Mouse (Mus musculus) embryonic facial prominence, embryonic 12.5 days (tissue): ENCODE results near the gene Ift122. TPM values are rescaled to one million over a fixed set of nuclear protein-coding genes. Genes with fewer than 3 reads are reported as not detected.

Experiments
- ATAC-seq: fragments of 200-750 bp; cut with Nextera tagmentation; 2 replicates; pipeline ENCODE4 v1.8.0; 2017; ENCODE audit not compliant: insufficient number of reproducible peaks, insufficient read depth, low FRiP score, low TSS enrichment
- H3K27ac ChIP-seq: fragments of 300-500 bp; sonication (generic); 2 replicates; pipeline ENCODE4 v1.5.1; 2016; ENCODE audit warnings: mild to moderate bottlenecking
- H3K27me3 ChIP-seq: fragments of 300-500 bp; sonication (generic); 2 replicates; pipeline ENCODE4 v1.6.1; 2016; ENCODE audit warnings: mild to moderate bottlenecking, moderate library complexity
- H3K36me3 ChIP-seq: fragments of 300-500 bp; sonication (generic); 2 replicates; pipeline ENCODE4 v1.6.1; 2016; ENCODE audit warnings: mild to moderate bottlenecking
- H3K4me1 ChIP-seq: fragments of 300-500 bp; sonication (generic); 2 replicates; pipeline ENCODE4 v1.6.1; 2016
- H3K4me2 ChIP-seq: fragments of 300-500 bp; sonication (generic); replicated peaks from 2 replicates; pipeline ENCODE4 v1.6.1; 2016; ENCODE audit warnings: mild to moderate bottlenecking, moderate library complexity
- H3K4me3 ChIP-seq: fragments of 300-500 bp; sonication (generic); 2 replicates; pipeline ENCODE4 v1.5.1; 2016; ENCODE audit warnings: mild to moderate bottlenecking
- H3K9ac ChIP-seq: fragments of 300-500 bp; sonication (generic); 2 replicates; pipeline ENCODE4 v1.6.1; 2016; ENCODE audit warnings: mild to moderate bottlenecking, moderate library complexity
- H3K9me3 ChIP-seq: fragments of 300-500 bp; sonication (generic); 2 replicates; pipeline ENCODE4 v1.6.1; 2016; ENCODE audit warnings: mild to moderate bottlenecking, moderate library complexity
- WGBS: fragments of 180-500 bp; shearing (Covaris S2); methylation state at CpG from one replicate; pipeline ENCODE4 v1.1.7; 2016; 5-methylcytosine and 5-hydroxymethylcytosine counted together
- polyA plus RNA-seq: library from polyadenylated mRNA; unstranded; fragments of >200 nt; fragmentation: Nextera tagmentation; extraction: Ambion mirVana; gene quantifications from 2 replicates; pipeline ENCODE4 v1.2.1, GENCODE M21; 2016

Ift122 gene
- polyA plus RNA-seq = 30.7 and 33.4 TPM in 2 replicates

DNA sequence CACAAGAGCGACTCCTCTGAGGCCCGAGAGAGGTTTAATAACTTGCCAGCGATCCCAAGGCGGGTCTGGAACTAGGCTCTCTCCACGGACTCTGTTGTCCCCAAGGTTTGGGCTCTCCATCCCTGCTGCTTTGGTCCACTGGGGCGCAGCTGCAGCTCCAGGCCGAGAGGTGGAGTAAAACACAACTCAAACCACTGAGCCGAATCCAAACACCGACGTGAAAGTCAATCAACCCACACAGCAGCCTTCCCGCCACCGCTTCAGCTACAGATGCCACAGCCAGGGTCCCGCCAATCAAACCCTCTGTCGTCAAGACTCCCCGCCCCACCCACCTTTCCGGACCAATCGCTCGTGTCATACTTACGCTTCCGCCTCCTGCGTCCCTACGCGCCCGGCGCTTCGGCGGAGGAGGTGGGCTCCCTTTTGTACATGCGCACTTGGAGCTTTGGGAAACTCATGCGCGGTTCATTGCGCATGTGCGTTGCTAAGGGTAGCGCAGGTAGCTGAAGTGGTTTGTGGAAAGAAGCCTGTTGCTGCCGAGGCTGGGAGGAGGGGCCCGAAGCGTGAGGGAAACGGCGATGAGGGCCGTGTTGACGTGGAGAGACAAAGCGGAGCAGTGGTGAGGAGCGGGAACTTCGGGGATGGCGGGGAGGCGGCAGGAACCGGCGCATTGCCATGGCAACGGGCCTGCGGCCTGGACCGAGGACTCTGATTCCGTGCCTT, at the start of gene Ift122, which contains the start of gene Mbd4:
TSS of gene Ift122 (plus strand) at position 380 of the 723 bp plus-strand sequence.
TSS of gene Mbd4 (minus strand) at position 281 of the 723 bp plus-strand sequence.
- peak within 1 kb of the TSS; percentile 92 for H3K27ac ChIP-seq
- H3K4me1 ChIP-seq = peaks cover 14% of the 10 kb centered on the region; the same call in 1 of the 2 replicates
- WGBS = under 1% methylated on average over 51 of the region's 51 CpGs
- H3K9me3 ChIP-seq = no peaks in the 10 kb centered on the region
- peaks cover 19% of the 10 kb centered on the region for H3K36me3 ChIP-seq
- H3K9ac ChIP-seq = peak within 1 kb of the TSS; percentile 74
- H3K27me3 ChIP-seq = no peaks in the 10 kb centered on the region
- peak; percentile 97 for ATAC-seq
- peak within 1 kb of the TSS; percentile 74 for H3K4me2 ChIP-seq
- peak within 1 kb of the TSS; percentile 64 for H3K4me3 ChIP-seq

- Histone ChIP-seq H3K27ac (no peak overlapping the region), H3K9me3 (no peaks in the 10 kb centered on the region), H3K4me2 (no peak overlapping the region), H3K4me1 (peaks cover 18% of the 10 kb centered on the region), H3K27me3 (no peaks in the 10 kb centered on the region), H3K9ac (no peak overlapping the region), H3K36me3 (peaks cover 82% of the 10 kb centered on the region), H3K4me3 (no peak overlapping the region)
- WGBS = 41% methylated on average over 16 of the region's 16 CpGs
- ATAC-seq = no peak
These were observed 49.5 kb upstream of the Ift122 start for GRCm38 (mm10) chr6:115803541-115804382.

DNA sequence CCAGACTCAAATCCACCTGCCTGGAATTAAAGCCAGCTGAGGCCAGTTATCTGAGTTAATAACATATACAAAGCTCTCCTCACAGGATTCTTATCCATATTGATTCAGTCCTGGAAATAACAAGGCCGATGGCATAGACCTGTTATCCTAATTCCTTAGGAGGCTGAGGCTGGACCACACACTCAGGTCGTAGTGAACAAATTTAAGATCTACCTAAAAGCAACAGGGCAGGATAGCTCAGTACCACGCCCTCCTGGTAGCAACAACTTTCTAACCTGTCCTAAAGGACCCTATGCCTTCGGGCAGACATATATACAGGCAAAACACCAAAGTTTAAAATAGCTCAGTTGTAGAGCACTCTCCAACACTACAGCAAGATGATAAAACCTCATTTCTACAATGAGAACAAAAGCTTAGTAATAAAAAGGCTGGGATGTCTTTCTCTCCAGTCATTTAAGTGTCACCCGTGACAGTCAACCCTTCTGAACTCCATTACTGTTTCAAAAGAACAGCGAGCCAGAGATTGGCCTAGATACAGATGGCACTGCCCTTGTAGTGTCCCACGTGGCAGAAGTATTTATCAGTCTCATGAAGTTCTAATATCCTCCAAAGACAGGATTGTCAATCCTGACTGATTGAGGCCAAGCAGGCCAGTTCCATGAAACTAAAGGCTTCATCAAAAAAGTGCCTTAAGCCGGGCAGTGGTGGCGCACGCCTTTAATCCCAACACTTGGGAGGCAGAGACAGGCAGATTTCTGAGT, 48.7 kb upstream of the Ift122 start:
- 67% methylated on average over 10 of the region's 10 CpGs for WGBS
- H3K9me3 ChIP-seq = no peaks in the 10 kb centered on the region
- H3K36me3 ChIP-seq = peaks cover 73% of the 10 kb centered on the region

GRCm38 (mm10) chr6:115807464-115808195, 45.6 kb upstream of the Ift122 start:
- Histone ChIP-seq H3K4me3 (peak overlapping the region; percentile 99), H3K4me2 (peak overlapping the region; percentile 93), H3K9me3 (no peaks in the 10 kb centered on the region), H3K36me3 (peaks cover 45% of the 10 kb centered on the region), H3K9ac (peak overlapping the region; percentile 99), H3K27me3 (no peaks in the 10 kb centered on the region), H3K4me1 (peaks cover 18% of the 10 kb centered on the region), H3K27ac (peak overlapping the region; percentile 98)
- 5% methylated on average over 15 of the region's 15 CpGs for WGBS
- no peak for ATAC-seq

More for the DNA sequence above, 48.7 kb upstream of the Ift122 start:
- no peak for ATAC-seq
- H3K4me1 ChIP-seq = peaks cover 18% of the 10 kb centered on the region
- H3K9ac ChIP-seq = no peak overlapping the region
- no peak overlapping the region for H3K4me2 ChIP-seq
- no peak overlapping the region for H3K27ac ChIP-seq
- no peaks in the 10 kb centered on the region for H3K27me3 ChIP-seq
- H3K4me3 ChIP-seq = no peak overlapping the region

DNA sequence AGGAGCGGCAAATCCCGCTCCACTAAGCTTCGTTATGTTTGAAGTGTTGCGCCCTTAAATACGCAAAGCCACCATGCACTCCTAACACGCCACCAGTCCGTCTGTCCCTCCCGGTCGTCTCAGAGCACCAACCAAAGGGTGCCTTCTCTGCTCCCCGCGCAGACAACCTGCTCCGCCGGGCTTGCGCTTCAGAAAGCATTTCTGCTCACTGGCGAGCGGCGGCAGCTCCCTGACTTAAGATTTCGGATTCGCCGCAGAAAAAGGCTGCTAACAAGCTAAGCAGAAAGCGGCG, 45.1 kb upstream of the Ift122 start:
- Histone ChIP-seq H3K4me2 (peak overlapping the region; percentile 93), H3K27me3 (no peaks in the 10 kb centered on the region), H3K4me1 (peaks cover 18% of the 10 kb centered on the region), H3K4me3 (peak overlapping the region; percentile 99), H3K9ac (peak overlapping the region; percentile 99), H3K27ac (peak overlapping the region; percentile 98), H3K9me3 (no peaks in the 10 kb centered on the region), H3K36me3 (peaks cover 41% of the 10 kb centered on the region)
- WGBS = under 1% methylated on average over 22 of the region's 22 CpGs
- ATAC-seq = no peak

DNA sequence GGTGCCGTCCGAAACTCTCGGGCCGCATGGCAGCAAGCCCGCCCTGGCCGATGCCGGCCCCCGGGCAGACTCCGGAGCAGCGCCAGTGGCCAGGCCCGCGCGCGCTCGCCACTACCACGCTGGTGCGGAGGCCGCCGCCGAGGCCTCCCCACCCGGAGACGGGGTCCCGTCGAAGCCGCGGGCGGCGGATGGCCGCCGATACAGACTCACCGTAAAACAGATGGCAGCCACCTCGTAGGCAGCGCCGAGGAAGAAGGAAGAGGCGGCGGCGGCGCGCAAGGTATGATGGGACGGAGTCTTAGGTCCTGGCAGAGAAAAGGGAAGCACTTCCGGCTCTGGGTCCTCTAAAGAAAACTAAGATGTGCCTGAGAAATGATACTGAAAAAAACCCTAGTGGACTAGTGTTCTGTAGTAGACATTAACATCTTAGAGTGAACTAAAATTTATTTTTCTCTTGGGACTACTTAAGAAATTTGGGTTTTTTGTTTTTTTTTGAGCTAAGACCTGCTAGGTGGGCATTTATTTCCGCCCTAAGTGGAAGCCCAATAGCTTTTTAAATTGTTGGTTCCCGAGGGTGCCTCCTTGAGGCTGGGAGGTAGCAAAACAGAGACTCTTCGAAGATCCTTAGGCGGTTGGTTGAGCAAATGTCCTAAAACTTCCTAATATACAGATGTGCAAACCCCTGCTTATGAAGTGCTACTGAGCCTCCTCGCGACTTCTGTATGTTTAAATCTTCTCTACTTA, 44.6 kb upstream of the Ift122 start, which contains the start of gene Rpl32:
TSS of gene Rpl32 (minus strand) at position 260 of the 744 bp plus-strand sequence.
- Histone ChIP-seq H3K9ac (peak within 1 kb of the TSS; percentile 99), H3K27me3 (no peaks in the 10 kb centered on the region), H3K4me1 (peaks cover 18% of the 10 kb centered on the region), H3K27ac (peak within 1 kb of the TSS; percentile 98), H3K36me3 (peaks cover 38% of the 10 kb centered on the region), H3K4me3 (peak within 1 kb of the TSS; percentile 99), H3K4me2 (peak within 1 kb of the TSS; percentile 93), H3K9me3 (no peaks in the 10 kb centered on the region)
- ATAC-seq = peak; percentile 75; the same call in 1 of the 2 replicates
- under 1% methylated on average over 47 of the region's 47 CpGs for WGBS

- no peak overlapping the region for H3K4me2 ChIP-seq
- no peak overlapping the region for H3K9ac ChIP-seq
- no peaks in the 10 kb centered on the region for H3K9me3 ChIP-seq
- peaks cover 10% of the 10 kb centered on the region for H3K36me3 ChIP-seq
- 63% methylated on average over 8 of the region's 8 CpGs for WGBS
- H3K4me1 ChIP-seq = peaks cover 9% of the 10 kb centered on the region
- H3K27me3 ChIP-seq = no peaks in the 10 kb centered on the region
- no peak overlapping the region for H3K27ac ChIP-seq
- no peak overlapping the region for H3K4me3 ChIP-seq
- ATAC-seq = no peak
These were observed 41.7 kb upstream of the Ift122 start for GRCm38 (mm10) chr6:115811606-115812005.

DNA sequence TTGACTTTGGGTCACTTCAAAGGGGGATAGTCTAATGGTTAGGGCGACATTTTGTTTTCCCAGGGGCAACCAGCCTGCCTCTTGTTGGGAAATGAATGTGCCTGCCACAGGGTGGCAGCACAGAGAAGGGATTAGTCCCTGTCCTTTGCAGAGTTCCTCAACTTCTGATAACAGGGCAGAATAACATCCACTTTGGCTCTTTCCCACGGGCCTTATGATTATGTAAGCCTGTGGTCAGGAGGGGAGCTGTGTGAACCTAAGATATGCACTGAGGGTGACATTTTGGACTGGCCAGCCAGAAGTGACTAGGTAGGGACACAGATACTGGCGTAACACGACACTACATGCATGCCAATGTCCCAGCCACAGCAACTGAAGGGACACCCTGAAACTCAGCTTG, 39.2 kb upstream of the Ift122 start:
- Histone ChIP-seq H3K4me3 (no peak overlapping the region), H3K9me3 (no peaks in the 10 kb centered on the region), H3K27me3 (no peaks in the 10 kb centered on the region), H3K4me2 (no peak overlapping the region), H3K27ac (no peak overlapping the region), H3K4me1 (no peaks in the 10 kb centered on the region; the same call in 1 of the 2 replicates), H3K9ac (no peak overlapping the region), H3K36me3 (no peaks in the 10 kb centered on the region)
- 35% methylated on average over 4 of the region's 4 CpGs for WGBS
- ATAC-seq = no peak

GRCm38 (mm10) chr6:115815041-115815440, 38.2 kb upstream of the Ift122 start:
- Histone ChIP-seq H3K27ac (no peak overlapping the region), H3K9me3 (no peaks in the 10 kb centered on the region), H3K4me3 (no peak overlapping the region), H3K4me1 (no peaks in the 10 kb centered on the region; the same call in 1 of the 2 replicates), H3K27me3 (no peaks in the 10 kb centered on the region), H3K9ac (no peak overlapping the region), H3K4me2 (no peak overlapping the region), H3K36me3 (no peaks in the 10 kb centered on the region)
- no peak for ATAC-seq
- WGBS = 76% methylated on average over 4 of the region's 4 CpGs

DNA sequence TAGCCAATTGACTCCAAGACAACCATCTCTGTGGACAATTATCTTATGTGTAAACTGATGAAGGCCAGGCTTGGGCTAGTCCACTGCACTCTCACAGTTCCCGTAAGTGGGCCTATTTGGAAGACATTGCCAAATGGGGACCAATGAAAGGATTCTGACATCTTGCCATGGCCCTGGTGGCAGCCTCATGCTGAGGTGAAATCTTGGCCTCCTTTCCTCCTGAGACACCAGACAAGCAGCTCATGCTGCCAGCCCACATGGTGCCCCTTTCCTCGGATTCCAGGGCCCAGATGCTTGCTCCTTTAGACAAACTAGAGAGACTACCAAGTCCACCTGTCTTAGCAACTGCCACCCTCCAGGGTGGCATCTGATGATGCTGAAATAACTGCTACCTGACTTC, 35.1 kb upstream of the Ift122 start:
- H3K9ac ChIP-seq = no peak overlapping the region
- H3K4me2 ChIP-seq = no peak overlapping the region
- no peaks in the 10 kb centered on the region for H3K9me3 ChIP-seq
- no peak for ATAC-seq
- H3K27me3 ChIP-seq = no peaks in the 10 kb centered on the region
- no peak overlapping the region for H3K4me3 ChIP-seq
- no peaks in the 10 kb centered on the region for H3K36me3 ChIP-seq
- WGBS = 83% methylated on average over 2 of the region's 2 CpGs
- H3K27ac ChIP-seq = no peak overlapping the region
- no peaks in the 10 kb centered on the region; the same call in 1 of the 2 replicates for H3K4me1 ChIP-seq
